Mouse (Mus musculus): ENCODE data around the gene Car1.

- TF ChIP-seq POLR2A (IDR thresholded peaks at IDR 0.05; ENCODE audit: borderline replicate concordance, extremely low read depth, low read depth, low read length), result no peak
- no peak for TF ChIP-seq CTCF (IDR thresholded peaks at IDR 0.05; ENCODE audit: insufficient read depth, low read length)
Observed at GRCm38 (mm10) chr3:14839466-14840118, 31.4 kb upstream of the Car1 start.

Data from lung, adult 2 months (tissue).